Mouse (Mus musculus) adrenal gland, adult 2 months (tissue): Measurements from ENCODE around the gene Csrnp2. TPM values are rescaled to one million over a fixed set of nuclear protein-coding genes. Genes with fewer than 3 reads are reported as not detected.

Experiments used
- DNase-seq: peaks from one replicate; pipeline ENCODE4 v3.0.0; 2021
- polyA plus RNA-seq: library from polyadenylated mRNA; depleted of rRNA; stranded (reverse); fragments of >200 nt; gene quantifications from 2 replicates; pipeline ENCODE4 v1.2.3, GENCODE M21; 2012; rRNA removed
- total RNA-seq, 2 experiments: library from RNA; stranded (reverse); gene quantifications; 2 replicates each; pipeline ENCODE4 v1.2.3; 2021

Gene Csrnp2
- total and polyA plus RNA-seq, 3 experiments: 4.2 to 5.8 (median 5.6) TPM

- no peak for DNase-seq
Observed at GRCm38 (mm10) chr15:100429959-100430565, 65.2 kb downstream of the Csrnp2 start.

Other genes starting within 250 kb of the Csrnp2 start
- not detected for gene Tmprss12, start 214.7 kb downstream of the Csrnp2 start, total RNA-seq
- not detected in 2 replicates for gene Tmprss12, start 214.7 kb downstream of the Csrnp2 start, polyA plus RNA-seq
- gene Mettl7a1, start 191.3 kb downstream of the Csrnp2 start, total RNA-seq: 100 to 1,000 TPM; 117 to 142 TPM
- 69.8 and 78.4 TPM in 2 replicates for gene Mettl7a1, start 191.3 kb downstream of the Csrnp2 start, polyA plus RNA-seq
- under 1 TPM in 1 of 2 experiments, not detected in 1; 0.63 TPM for gene Mettl7a3, start 160.6 kb downstream of the Csrnp2 start, total RNA-seq
- gene Mettl7a3, start 160.6 kb downstream of the Csrnp2 start, polyA plus RNA-seq: 0.13 and 0.16 TPM in 2 replicates
- under 1 TPM; 0.45 to 0.52 TPM for gene Methig1, start 142.3 kb downstream of the Csrnp2 start, total RNA-seq
- 0.16 TPM in 1 of 2 replicates, not detected in the other for gene Methig1, start 142.3 kb downstream of the Csrnp2 start, polyA plus RNA-seq
- gene Mettl7a2, start 142.3 kb downstream of the Csrnp2 start, total RNA-seq: 1 to 10 TPM in 1 of 2 experiments, under 1 TPM in 1; 0.78 to 3.6 TPM
- gene Mettl7a2, start 142.3 kb downstream of the Csrnp2 start, polyA plus RNA-seq: not detected in 2 replicates
- gene Higd1c, start 130.9 kb downstream of the Csrnp2 start, total RNA-seq: under 1 TPM in 1 of 2 experiments, not detected in 1; 0.69 TPM
- 0.28 TPM in 1 of 2 replicates, not detected in the other for gene Higd1c, start 130.9 kb downstream of the Csrnp2 start, polyA plus RNA-seq
- not detected for gene Gm5475, start 73.3 kb downstream of the Csrnp2 start, total RNA-seq
- gene Gm5475, start 73.3 kb downstream of the Csrnp2 start, polyA plus RNA-seq: 0.06 and 0.19 TPM in 2 replicates
- 100 to 1,000 TPM; 116 to 132 TPM for gene Slc11a2, start 70.4 kb downstream of the Csrnp2 start, total RNA-seq
- gene Slc11a2, start 70.4 kb downstream of the Csrnp2 start, polyA plus RNA-seq: 55.2 and 65.0 TPM in 2 replicates
- gene Letmd1, start 26.5 kb downstream of the Csrnp2 start, total RNA-seq: 100 to 1,000 TPM; 172 to 181 TPM
- 118 and 132 TPM in 2 replicates for gene Letmd1, start 26.5 kb downstream of the Csrnp2 start, polyA plus RNA-seq
- 10 to 100 TPM; 14.2 to 25.1 TPM for gene Tfcp2, start 56.5 kb upstream of the Csrnp2 start, total RNA-seq
- gene Tfcp2, start 56.5 kb upstream of the Csrnp2 start, polyA plus RNA-seq: 24.5 and 24.8 TPM in 2 replicates
- 10 to 100 TPM; 14.4 to 18.3 TPM for gene Pou6f1, start 104.5 kb upstream of the Csrnp2 start, total RNA-seq
- gene Pou6f1, start 104.5 kb upstream of the Csrnp2 start, polyA plus RNA-seq: 25.1 and 32.5 TPM in 2 replicates
- 100 to 1,000 TPM; 211 to 277 TPM for gene Dazap2, start 119.9 kb upstream of the Csrnp2 start, total RNA-seq
- gene Dazap2, start 119.9 kb upstream of the Csrnp2 start, polyA plus RNA-seq: 887 and 1,091 TPM in 2 replicates
- 10 to 100 TPM; 41.7 to 44.2 TPM for gene Smagp, start 141.5 kb upstream of the Csrnp2 start, total RNA-seq
- 35.1 and 40.6 TPM in 2 replicates for gene Smagp, start 141.5 kb upstream of the Csrnp2 start, polyA plus RNA-seq
- 1 to 10 TPM; 3.1 to 4.2 TPM for gene Bin2, start 174.1 kb upstream of the Csrnp2 start, total RNA-seq
- gene Bin2, start 174.1 kb upstream of the Csrnp2 start, polyA plus RNA-seq: 2.8 and 3.7 TPM in 2 replicates
- 10 to 100 TPM; 54.0 to 86.4 TPM for gene Cela1, start 192.4 kb upstream of the Csrnp2 start, total RNA-seq
- gene Cela1, start 192.4 kb upstream of the Csrnp2 start, polyA plus RNA-seq: 83.5 and 83.8 TPM in 2 replicates
- gene Galnt6, start 233.9 kb upstream of the Csrnp2 start, total RNA-seq: 1 to 10 TPM; 5.1 to 7.6 TPM
- gene Galnt6, start 233.9 kb upstream of the Csrnp2 start, polyA plus RNA-seq: 1.2 and 1.3 TPM in 2 replicates